Comparison of ENCODE assay signal across 18 mouse cellular contexts in genomic region chr11:116650811-116651210, GRCm38 (mm10). TPM values are rescaled to one million over a fixed set of nuclear protein-coding genes. Genes with fewer than 3 reads are reported as not detected.
"Had no signal": no experiment of that assay in that cellular context is flagged by ENCODE, and none has a peak within 500 bp of the region (broad histone marks: within the 10 kb centered on the region; RNA-seq: fewer than 3 reads in every experiment).

No protein-coding gene starts in this region.

- H3K27ac ChIP-seq: kidney, embryonic 15.5 days; limb, embryonic 12.5 days; liver, embryonic 13.5 days; lung, embryonic 15.5 days; macrophage; midbrain, embryonic 12.5 days; neural tube, embryonic 13.5 days; stomach, embryonic 15.5 days had no signal

- H3K4me3 ChIP-seq: kidney, embryonic 15.5 days; limb, embryonic 12.5 days; liver, embryonic 13.5 days; lung, embryonic 15.5 days; megakaryocyte, embryonic 14.5 days; midbrain, embryonic 12.5 days; neural tube, embryonic 13.5 days; stomach, embryonic 15.5 days had no signal

- DNase-seq: kidney, postnatal 14 days; layer of hippocampus, adult 9-11 months; layer of hippocampus, postnatal 36 days; liver; liver, embryonic 13.5 days; liver, postnatal 0 days; lung, postnatal 14 days; right cerebral cortex, postnatal 14 days; thymus, adult 2 months; thymus, postnatal 25 days had no signal

RNA-seq across cellular contexts. Expression of gene Prcd, which starts 2.5 kb away (rescaled TPM):
- polyA plus RNA-seq: macrophage had no signal

RNA-seq across cellular contexts. Expression of gene Cygb, which starts 3.3 kb away (rescaled TPM):
- polyA plus RNA-seq: macrophage had no signal
